Mouse (Mus musculus): ENCODE measurements around the gene Gm20509. TPM values are rescaled to one million over a fixed set of nuclear protein-coding genes. Genes with fewer than 3 reads are reported as not detected.
"Not testable (repeated sequence)": the region's sequence is repeated elsewhere in the genome, so short reads cannot be mapped to it uniquely, and the experiment has no call there.

Gm20509 gene
- total RNA-seq, 2 experiments from 2014 or later, result 0.91 TPM; not detected in 1

DNA sequence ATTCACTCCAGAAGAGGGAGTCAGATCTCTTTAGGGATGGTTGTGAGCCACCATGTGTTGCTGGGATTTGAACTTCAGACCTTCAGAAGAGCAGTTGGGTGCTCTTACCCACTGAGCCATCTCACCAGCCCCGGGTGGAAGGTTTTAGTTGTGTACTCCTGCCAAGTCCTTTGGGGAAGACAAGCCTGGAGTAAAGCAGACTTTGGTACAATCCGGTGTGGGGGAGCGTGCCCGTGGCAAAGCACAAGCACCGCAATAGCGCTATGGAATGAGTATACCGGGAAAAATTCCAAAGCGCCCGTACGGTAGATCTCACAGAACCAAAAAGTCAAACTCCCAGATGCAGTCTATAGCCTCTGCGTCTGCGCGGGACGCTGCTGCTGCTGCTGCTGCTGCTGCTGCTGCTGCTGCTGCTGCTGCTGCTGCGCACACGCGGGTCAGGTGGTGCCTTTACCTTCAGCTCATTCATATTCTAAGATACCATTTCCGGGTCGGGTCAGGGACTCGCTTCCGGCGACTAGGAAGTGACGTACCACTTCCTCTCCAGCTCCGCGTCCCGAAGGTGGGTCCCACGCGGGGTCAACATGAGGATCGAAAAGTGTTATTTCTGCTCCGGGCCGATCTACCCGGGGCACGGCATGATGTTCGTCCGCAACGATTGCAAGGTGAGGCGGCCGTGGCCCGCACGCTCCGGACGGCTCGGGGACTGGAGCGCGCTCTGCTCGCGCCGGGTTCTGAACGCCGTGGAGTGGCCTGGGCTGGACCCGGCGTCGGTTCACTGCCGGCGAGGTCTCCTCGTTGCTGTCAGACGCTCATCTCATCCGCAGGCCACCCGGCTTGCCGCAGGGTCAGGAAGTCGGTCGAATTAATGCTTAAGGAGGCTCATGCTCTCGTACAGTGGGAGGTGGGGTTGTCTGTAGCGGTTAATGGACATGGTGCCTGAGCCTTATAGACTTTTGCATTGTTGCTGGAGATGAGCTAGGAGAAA, 10.9 kb downstream of the Gm20509 start, which contains the start of gene Rsl24d1:
Gene Rsl24d1 (plus strand): TSS at position 508 of the 988 bp plus-strand sequence.
- Histone ChIP-seq H3K27ac (peak within 1 kb of the TSS; percentile 93), H3K4me3 (peak within 1 kb of the TSS; percentile 96)
- TF ChIP-seq CTCF (conservative IDR thresholded peaks at IDR 0.05), result no peak
- peak; percentile 91 to 93 for DNase-seq (ENCODE audit: low spot score in 2 of 2)

DNA sequence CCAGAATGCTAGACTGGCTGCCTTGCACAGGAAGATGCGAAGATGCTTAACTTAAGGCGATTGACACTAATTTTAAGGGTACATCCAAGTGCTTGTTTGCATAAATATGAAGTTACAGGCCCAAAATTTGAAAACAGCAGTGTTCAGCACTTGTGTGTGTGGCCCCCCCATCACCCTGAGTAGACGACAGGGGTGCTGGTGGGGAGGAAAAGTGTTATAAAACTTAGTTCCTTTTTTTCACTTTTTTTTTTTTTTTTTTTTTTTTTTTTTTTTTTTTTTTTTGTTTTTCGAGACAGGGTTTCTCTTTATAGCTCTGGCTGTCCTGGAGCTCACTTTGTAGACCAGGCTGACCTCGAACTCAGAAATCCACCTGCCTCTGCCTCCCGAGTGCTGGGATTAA, 14.4 kb downstream of the Gm20509 start:
- DNase-seq (ENCODE audit: low spot score in 2 of 2); H3K4me3 ChIP-seq; H3K27ac ChIP-seq: not testable (repeated sequence)

DNA sequence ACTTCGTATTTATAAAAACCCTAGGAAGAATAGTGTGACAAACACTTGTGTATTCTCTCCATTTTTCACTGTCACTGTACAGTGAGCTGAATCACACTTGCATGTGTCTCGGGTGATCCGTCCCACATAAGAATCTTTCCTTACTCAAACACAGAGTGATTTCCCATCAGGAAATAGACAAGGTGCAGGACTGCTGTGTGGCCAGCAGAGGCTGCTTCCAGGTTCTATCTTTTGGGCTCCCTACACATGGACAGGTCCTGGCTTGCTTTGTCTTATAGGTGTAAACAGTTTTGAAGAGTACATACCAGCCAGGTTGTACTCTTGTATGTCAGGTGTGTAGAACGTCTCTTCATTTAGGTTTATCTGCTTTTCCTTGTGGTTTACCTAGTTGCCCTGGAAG, 15.7 kb downstream of the Gm20509 start:
- no peak overlapping the region for H3K27ac ChIP-seq
- DNase-seq (ENCODE audit: low spot score in 2 of 2), result no peak
- peak; percentile 49 for TF ChIP-seq CTCF (conservative IDR thresholded peaks at IDR 0.05)
- no peak overlapping the region for H3K4me3 ChIP-seq

DNA sequence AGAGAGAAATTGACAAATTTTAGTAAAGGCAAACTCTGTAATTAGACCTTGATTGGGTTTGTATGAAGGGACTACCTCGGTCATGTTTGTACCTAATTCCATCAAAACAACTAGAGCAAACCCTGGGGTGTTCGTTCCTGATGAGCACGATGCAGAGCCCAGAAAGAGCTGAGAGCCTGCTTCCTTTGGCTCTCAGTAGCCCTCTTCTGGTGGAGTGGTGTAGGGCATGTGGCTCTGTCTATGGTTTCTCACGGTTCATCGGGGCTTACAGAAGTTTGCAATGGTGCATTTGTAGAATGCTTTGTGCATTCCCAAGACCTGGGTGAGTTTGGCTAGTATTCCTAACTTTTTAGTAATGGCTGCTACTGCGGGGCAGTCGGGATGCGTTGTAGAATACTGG, 19.5 kb downstream of the Gm20509 start:
- H3K27ac ChIP-seq, result no peak overlapping the region

DNA sequence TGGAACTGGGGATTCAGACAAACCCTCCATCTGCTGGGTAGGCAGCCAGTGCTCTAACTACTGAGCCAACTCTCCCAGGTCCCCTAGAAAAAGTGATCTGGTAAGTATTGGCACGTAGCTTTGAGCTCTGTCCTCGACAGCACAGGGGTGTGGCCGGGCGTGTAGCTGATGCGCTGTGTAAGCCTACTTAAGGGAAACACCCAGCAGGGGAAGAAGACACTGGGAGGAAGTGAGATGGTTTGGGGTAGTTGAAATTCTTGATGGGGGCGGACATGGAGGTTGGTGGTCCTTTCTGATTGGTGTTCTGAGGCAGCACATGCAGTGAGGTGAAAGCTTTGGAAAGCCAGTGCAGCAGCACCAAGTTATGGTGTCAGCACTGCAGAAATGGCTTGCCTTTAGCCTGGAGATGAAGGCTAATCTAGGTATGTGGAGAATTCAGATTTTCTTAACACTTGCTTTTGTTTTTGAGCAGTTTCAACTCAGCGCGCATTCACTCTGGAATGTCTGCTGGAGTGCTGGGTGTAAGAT, 22.8 kb downstream of the Gm20509 start:
- TF ChIP-seq CTCF (conservative IDR thresholded peaks at IDR 0.05), result no peak

More for the DNA sequence above, 19.5 kb downstream of the Gm20509 start:
- DNase-seq (ENCODE audit: low spot score in 2 of 2), result peak; percentile 13 to 60
- H3K4me3 ChIP-seq, result no peak overlapping the region
- TF ChIP-seq CTCF (conservative IDR thresholded peaks at IDR 0.05), result peak; percentile 84

DNA sequence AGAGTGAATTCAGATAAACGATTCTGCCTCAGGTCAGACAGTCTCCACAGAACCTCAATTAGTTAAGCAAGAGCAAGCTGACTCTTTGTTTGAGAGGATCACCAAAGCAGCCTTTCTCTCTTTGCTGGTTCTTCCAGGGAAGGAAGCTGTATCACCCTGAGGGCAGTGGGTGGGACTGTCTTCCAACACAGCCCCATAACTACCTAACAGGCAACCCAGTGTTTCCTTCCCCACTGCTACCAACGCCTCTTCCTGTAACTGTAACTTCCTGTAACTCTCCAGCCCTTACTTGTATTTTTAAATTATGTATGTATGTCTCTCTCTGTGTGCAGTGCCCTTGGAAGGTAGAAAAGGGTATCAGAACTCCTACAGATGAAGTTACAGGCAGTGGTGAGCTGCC, 25.2 kb downstream of the Gm20509 start:
- no peak overlapping the region for H3K27ac ChIP-seq
- H3K4me3 ChIP-seq, result no peak overlapping the region
- DNase-seq (ENCODE audit: low spot score in 2 of 2), result no peak
- no peak for TF ChIP-seq CTCF (conservative IDR thresholded peaks at IDR 0.05)

More for the DNA sequence above, 22.8 kb downstream of the Gm20509 start:
- Histone ChIP-seq H3K27ac (no peak overlapping the region), H3K4me3 (no peak overlapping the region)
- no peak for DNase-seq (ENCODE audit: low spot score in 2 of 2)

DNA sequence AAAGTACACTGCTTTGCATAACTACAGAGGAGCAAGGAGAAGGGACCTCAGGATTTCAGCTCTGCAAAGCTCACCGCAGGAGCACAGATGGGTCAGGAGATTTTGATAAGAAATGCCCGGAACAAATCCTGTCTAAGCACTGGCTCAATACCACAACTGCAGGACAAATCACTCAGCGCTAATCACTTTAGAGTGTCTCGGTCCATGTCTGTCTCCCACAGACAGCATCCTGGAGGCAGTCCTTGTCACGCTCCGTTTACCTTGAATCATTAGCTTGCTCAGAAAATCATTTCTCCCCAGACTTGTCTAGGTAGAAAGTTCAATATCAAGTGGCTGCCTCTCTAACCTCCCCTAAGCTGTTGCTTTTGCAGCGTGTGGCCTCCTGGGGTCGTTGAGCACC, 27.6 kb downstream of the Gm20509 start:
- no peak for TF ChIP-seq CTCF (conservative IDR thresholded peaks at IDR 0.05)
- no peak overlapping the region for H3K27ac ChIP-seq
- DNase-seq (ENCODE audit: low spot score in 2 of 2), result no peak
- H3K4me3 ChIP-seq, result no peak overlapping the region

DNA sequence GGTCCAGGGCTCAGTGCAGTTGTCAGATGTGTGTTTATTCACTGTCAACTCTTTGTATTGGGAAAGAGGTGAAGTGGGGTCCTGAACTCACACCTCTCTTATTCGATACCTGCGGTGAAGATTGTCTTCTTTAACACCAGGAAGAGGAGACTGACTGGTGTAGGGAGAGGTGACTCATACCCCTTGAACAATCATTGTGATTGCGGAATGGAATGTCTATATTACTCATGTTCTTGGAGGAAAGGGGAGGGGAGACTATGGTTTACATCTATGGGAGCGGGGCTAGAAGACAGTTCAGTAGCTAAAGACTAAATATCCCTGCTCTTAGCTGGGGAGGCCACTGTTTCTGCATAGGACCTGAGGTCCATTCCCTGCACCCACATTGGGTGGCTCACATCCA, 28.3 kb downstream of the Gm20509 start:
- no peak for TF ChIP-seq CTCF (conservative IDR thresholded peaks at IDR 0.05)
- no peak overlapping the region for H3K27ac ChIP-seq
- H3K4me3 ChIP-seq, result no peak overlapping the region
- no peak for DNase-seq (ENCODE audit: low spot score in 2 of 2)

DNA sequence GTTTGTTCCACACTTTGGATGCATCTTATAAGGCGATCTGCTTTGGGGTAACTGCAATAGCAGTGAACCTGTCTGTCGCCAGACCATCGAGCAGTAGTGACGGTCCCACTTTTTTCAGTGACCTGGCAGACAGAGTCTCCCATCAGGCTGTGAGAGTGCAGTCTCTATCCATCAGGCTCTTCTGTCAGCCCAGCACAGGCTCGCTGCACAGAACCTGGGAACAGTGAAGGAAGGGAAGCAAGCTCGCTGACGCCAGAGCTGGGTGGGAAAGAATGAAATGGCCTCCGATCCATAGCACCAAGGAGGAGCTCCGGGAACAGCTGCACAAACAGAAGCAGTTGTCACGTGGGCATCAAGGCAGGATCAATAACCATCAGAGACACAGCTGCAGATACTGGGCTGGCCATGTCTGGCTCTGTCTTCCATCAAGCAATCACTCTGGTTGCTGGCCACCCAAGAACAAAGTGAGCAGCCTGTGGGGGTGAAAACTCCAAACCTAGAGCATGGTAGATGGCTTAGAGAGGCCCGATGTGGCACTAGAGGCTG, 35.1 kb downstream of the Gm20509 start:
- TF ChIP-seq CTCF (conservative IDR thresholded peaks at IDR 0.05), result no peak
- Histone ChIP-seq H3K4me3 (no peak overlapping the region), H3K27ac (no peak overlapping the region)
- no peak for DNase-seq (ENCODE audit: low spot score in 2 of 2)

DNA sequence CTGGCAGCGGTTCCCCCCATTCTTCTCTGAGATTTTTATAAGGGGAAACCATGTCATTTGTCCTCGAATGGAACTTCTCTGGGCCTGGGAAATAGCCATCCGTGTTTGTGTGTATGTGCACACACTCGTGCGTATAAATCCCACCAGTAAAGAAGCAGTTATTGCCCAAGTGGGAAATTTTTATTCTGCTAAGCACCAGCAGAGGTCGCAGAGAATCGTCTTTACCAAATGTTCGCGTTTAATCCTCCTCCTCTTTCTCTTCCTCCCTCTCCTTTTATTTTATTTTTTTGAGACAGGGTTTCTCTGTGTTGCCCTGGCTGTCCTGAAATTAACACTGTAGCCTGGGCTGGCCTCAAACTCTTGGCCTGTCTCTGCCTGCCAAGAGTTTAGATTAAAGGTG, 52.1 kb downstream of the Gm20509 start:
- Histone ChIP-seq H3K4me3 (no peak overlapping the region), H3K27ac (no peak overlapping the region)
- no peak for DNase-seq (ENCODE audit: low spot score in 2 of 2)
- TF ChIP-seq CTCF (conservative IDR thresholded peaks at IDR 0.05), result peak; percentile 76

DNA sequence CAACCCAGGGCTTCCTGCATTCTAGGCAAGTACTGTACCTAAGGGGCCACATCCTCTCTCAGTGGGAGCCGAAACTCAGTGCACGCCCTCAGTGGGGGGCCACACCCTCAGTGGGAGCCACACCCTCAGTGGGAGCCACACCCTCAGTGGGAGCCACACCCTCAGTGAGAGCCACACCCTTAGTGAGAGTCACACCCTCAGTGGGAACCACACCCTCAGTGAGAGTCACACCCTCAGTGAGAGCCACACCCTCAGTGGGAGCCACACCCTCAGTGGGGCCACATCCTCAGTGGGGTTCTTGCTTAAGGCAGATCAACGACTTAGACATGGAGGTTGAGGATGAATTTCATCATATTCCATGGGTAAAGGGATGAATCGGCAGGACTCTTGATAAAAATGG, 55.7 kb downstream of the Gm20509 start:
- no peak overlapping the region for H3K4me3 ChIP-seq
- no peak overlapping the region for H3K27ac ChIP-seq
- DNase-seq (ENCODE audit: low spot score in 2 of 2), result no peak
- TF ChIP-seq CTCF (conservative IDR thresholded peaks at IDR 0.05), result no peak

DNA sequence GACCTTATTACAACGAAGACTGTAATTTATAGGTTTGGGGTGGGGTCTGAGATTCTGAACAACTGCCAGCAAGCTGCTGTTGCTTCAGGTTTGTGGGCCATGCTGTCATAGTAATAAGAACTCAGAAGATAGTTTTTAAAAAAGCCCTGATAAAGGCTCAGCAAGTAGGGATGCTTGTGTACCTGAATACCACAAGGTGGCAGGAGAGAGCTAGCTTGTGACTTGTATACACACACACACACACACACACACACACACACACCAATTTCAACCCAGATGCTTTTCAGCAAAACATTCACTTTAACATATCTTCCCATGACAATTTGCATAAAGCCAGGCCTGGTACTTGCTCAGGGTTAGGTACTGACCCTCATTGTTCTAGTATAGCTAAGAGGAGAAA, 57.0 kb downstream of the Gm20509 start:
- peak; percentile 21 to 25 for DNase-seq (ENCODE audit: low spot score in 2 of 2)
- Histone ChIP-seq H3K4me3 (no peak overlapping the region), H3K27ac (no peak overlapping the region)
- TF ChIP-seq CTCF (conservative IDR thresholded peaks at IDR 0.05), result peak; percentile 71

DNA sequence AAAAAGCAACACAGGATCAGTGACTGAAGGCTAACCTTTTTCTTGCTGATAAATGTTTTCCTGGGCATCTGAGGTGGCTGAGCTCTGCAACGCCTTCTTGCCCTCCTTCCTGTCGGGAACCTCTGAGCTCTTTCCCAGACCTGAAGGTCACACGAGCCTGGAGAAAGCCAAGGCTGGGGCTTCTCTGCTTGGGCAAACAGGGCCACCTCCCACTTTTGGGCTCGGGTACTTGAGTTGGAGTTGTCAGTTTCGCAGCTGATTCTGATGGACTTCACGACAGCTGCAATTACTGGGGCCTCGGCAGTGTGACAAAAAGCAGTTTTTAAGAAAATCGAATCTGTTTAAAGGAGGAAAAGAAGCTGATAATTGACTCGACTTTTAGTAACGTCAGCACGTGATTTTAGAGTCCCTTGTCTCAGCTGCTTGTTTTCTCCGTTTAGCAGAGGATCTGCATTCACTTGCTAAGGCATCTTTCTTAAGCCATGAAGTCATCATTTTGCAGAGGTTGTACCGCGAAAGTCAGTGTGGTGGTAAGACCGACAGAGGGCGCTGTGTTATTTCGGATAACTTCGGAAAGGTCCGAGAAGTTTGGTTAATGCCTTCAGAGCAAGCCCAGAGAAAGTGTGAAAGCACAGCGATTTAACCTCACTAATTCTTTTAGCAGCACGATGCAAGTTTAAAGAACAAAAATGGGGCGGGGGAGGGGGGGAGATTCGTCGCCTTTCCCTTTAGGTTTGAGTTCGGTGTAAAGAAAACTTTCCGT, 60.5 kb downstream of the Gm20509 start:
- Histone ChIP-seq H3K4me3 (peak overlapping the region; percentile 34), H3K27ac (peak overlapping the region; percentile 23; the same call in 1 of the 2 replicates)
- DNase-seq (ENCODE audit: low spot score in 2 of 2), result peak; percentile 75 to 84
- TF ChIP-seq CTCF (conservative IDR thresholded peaks at IDR 0.05), result peak; percentile 87

Data from layer of hippocampus, adult 2 months (tissue).